Mouse (Mus musculus): Measurements from ENCODE around the gene Aifm1. TPM values are rescaled to one million over a fixed set of nuclear protein-coding genes. Genes with fewer than 3 reads are reported as not detected.

The Aifm1 gene
- total RNA-seq, 2 experiments from 2014 or later = 39.0 to 44.7 TPM

- DNase-seq = no peak
- intact Hi-C loops (cut with DNase I) = no loop called here
Observed at GRCm38 (mm10) chrX:48429100-48429499, 84.3 kb downstream of the Aifm1 start.

- DNase-seq = no peak
- intact Hi-C loops (cut with DNase I) = no loop called here
Observed at GRCm38 (mm10) chrX:48428642-48429041, 84.7 kb downstream of the Aifm1 start.

GRCm38 (mm10) chrX:48428241-48428640 is 85.1 kb downstream of the Aifm1 start:
- DNase-seq = no peak
- intact Hi-C loops (cut with DNase I) = no loop called here

- no peak for DNase-seq
- intact Hi-C loops (cut with DNase I) = no loop called here
Observed at GRCm38 (mm10) chrX:48425280-48425679, 88.1 kb downstream of the Aifm1 start.

Other genes with a start within 250 kb of the Aifm1 start
- gene Bcorl1, start 172.2 kb downstream of the Aifm1 start, total RNA-seq (2021) = 1 to 10 TPM; 6.8 to 7.2 TPM
- gene Elf4, start 50.4 kb downstream of the Aifm1 start, total RNA-seq (2021) = 1 to 10 TPM; 1.9 to 2.0 TPM
- not detected for gene Rab33a, start 5.7 kb upstream of the Aifm1 start, total RNA-seq (2021)
- gene Zfp280c, start 80.9 kb upstream of the Aifm1 start, total RNA-seq (2021) = 1 to 10 TPM; 4.2 to 5.1 TPM
- 1 to 10 TPM in 1 of 2 experiments, under 1 TPM in 1; 0.99 to 1.4 TPM for gene Slc25a14, start 109.8 kb upstream of the Aifm1 start, total RNA-seq (2021)
- not detected for gene Gpr119, start 160.9 kb upstream of the Aifm1 start, total RNA-seq (2021)
- gene Rbmx2, start 181.4 kb upstream of the Aifm1 start, total RNA-seq (2021) = 1 to 10 TPM in 1 of 2 experiments, under 1 TPM in 1; 0.87 to 1.1 TPM

Measured in gastrocnemius, postnatal 36 days (tissue).